Mouse (Mus musculus) brain, embryonic 14.5 days (tissue): ENCODE measurements at regions not wholly inside any gene's neighbourhood (a gene's known extent, or its start where the extent isn't known, plus 50 kb on each side); places are given as distances from the start of the nearest gene placed in this dataset.

Experiments
- CTCF ChIP-seq: fragments of 200-500 bp; IDR thresholded peaks from 2 replicates; pipeline ENCODE4 v1.5.1; 2012; ENCODE audit warnings: inconsistent platforms, mild to moderate bottlenecking, moderate library complexity, borderline replicate concordance; ENCODE audit not compliant: insufficient read depth, insufficient read length; ENCODE audit errors: extremely low read depth
- POLR2A ChIP-seq: fragments of 200-500 bp; IDR thresholded peaks from 2 replicates; pipeline ENCODE4 v1.6.1; 2012; ENCODE audit warnings: mild to moderate bottlenecking, inconsistent platforms, borderline replicate concordance; ENCODE audit not compliant: poor library complexity, insufficient read depth, insufficient read length, severe bottlenecking; ENCODE audit errors: extremely low read depth

- TF ChIP-seq POLR2A (no peak), CTCF (no peak)
Measured at GRCm38 (mm10) chr8:93748720-93749119, 61.0 kb upstream of the Gnao1 start.
